25 mouse cellular contexts compared by ENCODE assay signal in genomic region chr4:148853057-148853456, GRCm38 (mm10).
"Had no signal": no experiment of that assay in that cellular context is flagged by ENCODE, and none has a peak within 500 bp of the region (broad histone marks: within the 10 kb centered on the region; RNA-seq: fewer than 3 reads in every experiment).

No protein-coding gene starts in this region.

- H3K36me3 ChIP-seq: heart, embryonic 12.5 days; heart, embryonic 15.5 days; hindbrain, embryonic 12.5 days; hindbrain, embryonic 15.5 days; kidney, embryonic 15.5 days; liver, embryonic 13.5 days; liver, embryonic 15.5 days had no signal

- H3K4me3 ChIP-seq: heart, adult 2 months; heart, embryonic 12.5 days; heart, embryonic 15.5 days; hindbrain, embryonic 12.5 days; hindbrain, embryonic 15.5 days; kidney, embryonic 15.5 days; liver, embryonic 13.5 days; liver, embryonic 15.5 days had no signal

- H3K9ac ChIP-seq: heart, embryonic 12.5 days; heart, embryonic 15.5 days; hindbrain, embryonic 12.5 days; hindbrain, embryonic 15.5 days; kidney, embryonic 15.5 days; liver, embryonic 13.5 days; liver, embryonic 15.5 days; liver, postnatal 0 days had no signal

- H3K27ac ChIP-seq: heart, embryonic 15.5 days; hindbrain, embryonic 12.5 days; hindbrain, embryonic 15.5 days; hindbrain, postnatal 0 days; kidney, embryonic 15.5 days; kidney, postnatal 0 days; liver, embryonic 13.5 days; liver, embryonic 15.5 days had no signal

- ATAC-seq: hindbrain, postnatal 0 days; intestine, embryonic 16.5 days; liver, postnatal 0 days had no signal

- H3K9me3 ChIP-seq: heart, embryonic 12.5 days; heart, embryonic 15.5 days; hindbrain, embryonic 12.5 days; hindbrain, embryonic 15.5 days; kidney, embryonic 15.5 days; liver, embryonic 13.5 days; liver, embryonic 15.5 days had no signal

- H3K4me2 ChIP-seq: heart, embryonic 12.5 days; heart, embryonic 15.5 days; hindbrain, embryonic 12.5 days; hindbrain, embryonic 15.5 days; kidney, embryonic 15.5 days; liver, embryonic 11.5 days; liver, embryonic 13.5 days; liver, embryonic 15.5 days had no signal

- DNase-seq: gastrocnemius, postnatal 14 days; heart, adult 11 months; heart, adult 2 months; heart, postnatal 14 days; heart, postnatal 36 days; kidney, adult 11 months; kidney, adult 2 months; kidney, adult 9 months; kidney, postnatal 14 days; kidney, postnatal 36 days; layer of hippocampus, adult 9-11 months; layer of hippocampus, postnatal 36 days; liver; liver, embryonic 13.5 days; liver, postnatal 0 days had no signal

- H3K4me1 ChIP-seq: liver, embryonic 13.5 days; liver, embryonic 15.5 days had no signal
